Mouse (Mus musculus) intestine, postnatal 0 days (tissue): Measurements from ENCODE around the gene Pex5. TPM values are rescaled to one million over a fixed set of nuclear protein-coding genes. Genes with fewer than 3 reads are reported as not detected.

Source experiments
- ATAC-seq: fragments of 200-750 bp; cut with Nextera tagmentation; 2 replicates; pipeline ENCODE4 v1.8.0; 2017; ENCODE audit warnings: mild to moderate bottlenecking, moderate TSS enrichment, moderate library complexity
- H3K27ac ChIP-seq: fragments of 300-500 bp; sonication (generic); 2 replicates; pipeline ENCODE4 v1.5.1; 2014; ENCODE audit warnings: mild to moderate bottlenecking, low read depth, low read length, moderate library complexity
- H3K27me3 ChIP-seq: fragments of 300-500 bp; sonication (generic); replicated peaks from 2 replicates; pipeline ENCODE4 v1.6.1; 2014; ENCODE audit warnings: low read length, mixed read lengths; ENCODE audit not compliant: control insufficient read depth, insufficient read depth
- H3K36me3 ChIP-seq: fragments of 300-500 bp; sonication (generic); 2 replicates; pipeline ENCODE4 v1.6.1; 2014; ENCODE audit warnings: mild to moderate bottlenecking, moderate library complexity; ENCODE audit not compliant: control insufficient read depth, insufficient read depth
- H3K4me1 ChIP-seq: fragments of 300-500 bp; sonication (generic); replicated peaks from 2 replicates; pipeline ENCODE4 v1.6.1; 2014; ENCODE audit warnings: antibody characterized with exemption, low read length, mixed read lengths; ENCODE audit not compliant: control insufficient read depth, insufficient read depth
- H3K4me2 ChIP-seq: fragments of 300-500 bp; sonication (generic); replicated peaks from 2 replicates; pipeline ENCODE4 v1.6.1; 2014; ENCODE audit warnings: low read depth, mild to moderate bottlenecking, moderate library complexity
- H3K4me3 ChIP-seq: fragments of 300-500 bp; sonication (generic); 2 replicates; pipeline ENCODE4 v1.5.1; 2014; ENCODE audit warnings: low read depth, low read length
- H3K9ac ChIP-seq: fragments of 300-500 bp; sonication (generic); 2 replicates; pipeline ENCODE4 v1.6.1; 2014; ENCODE audit warnings: mild to moderate bottlenecking, low read depth, low read length
- H3K9me3 ChIP-seq: fragments of 300-500 bp; sonication (generic); 2 replicates; pipeline ENCODE4 v1.6.1; 2016; ENCODE audit warnings: mixed run types; ENCODE audit not compliant: control insufficient read depth
- CTCF ChIP-seq: sonication (generic); IDR thresholded peaks from 2 replicates; pipeline ENCODE4 v1.5.1; 2016; ENCODE audit warnings: low read depth, mild to moderate bottlenecking, control low read depth, antibody characterized with exemption, moderate library complexity
- WGBS: fragments of 180-500 bp; shearing (Covaris S2); extraction: QIAGEN DNeasy Blood & Tissue Kit; methylation state at CpG from one replicate; pipeline ENCODE4 v1.1.7; 2014; 5-methylcytosine and 5-hydroxymethylcytosine counted together
- polyA plus RNA-seq: library from polyadenylated mRNA; unstranded; fragments of >200 nt; fragmentation: Nextera tagmentation; extraction: Ambion mirVana; gene quantifications from 2 replicates; pipeline ENCODE4 v1.2.1, GENCODE M21; 2015

The Pex5 gene
- polyA plus RNA-seq, result 30.1 and 33.6 TPM in 2 replicates

DNA sequence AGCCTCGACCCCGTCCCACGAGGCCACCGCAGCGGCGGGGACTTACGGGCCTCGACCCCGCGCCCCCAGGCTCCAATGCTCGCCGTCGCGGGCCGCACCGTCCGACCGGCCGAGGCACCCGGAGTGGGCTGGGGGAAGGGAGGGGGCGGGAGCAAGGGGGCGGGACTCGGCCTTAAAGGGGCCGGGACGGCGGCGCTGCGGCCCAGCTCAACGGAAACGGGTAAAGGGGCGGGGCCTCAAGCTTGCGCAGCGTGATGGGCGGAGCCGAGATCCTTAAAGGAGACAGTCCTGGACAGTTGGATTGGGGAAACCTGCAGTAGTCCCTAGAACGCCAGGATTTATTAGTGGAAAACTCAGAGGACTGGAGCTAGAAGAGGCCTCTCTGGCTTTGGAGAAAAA is at the start of gene Pex5:
Pex5 (minus strand) TSS at position 141 of the 399 bp plus-strand sequence.
- TF ChIP-seq CTCF, result no peak
- Histone ChIP-seq H3K4me2 (peak within 1 kb of the TSS; percentile 86), H3K4me3 (peak within 1 kb of the TSS; percentile 91), H3K9ac (peak within 1 kb of the TSS; percentile 89), H3K27ac (peak within 1 kb of the TSS; percentile 90), H3K36me3 (peaks cover 12% of the 10 kb centered on the region), H3K4me1 (0 out of 2 replicates have a peak, but pooled peaks cover 3% of the 10 kb centered on the region), H3K27me3 (no peaks in the 10 kb centered on the region), H3K9me3 (no peaks in the 10 kb centered on the region)
- ATAC-seq, result peak; percentile 91
- WGBS, result 1% methylated on average over 34 of the region's 36 CpGs

DNA sequence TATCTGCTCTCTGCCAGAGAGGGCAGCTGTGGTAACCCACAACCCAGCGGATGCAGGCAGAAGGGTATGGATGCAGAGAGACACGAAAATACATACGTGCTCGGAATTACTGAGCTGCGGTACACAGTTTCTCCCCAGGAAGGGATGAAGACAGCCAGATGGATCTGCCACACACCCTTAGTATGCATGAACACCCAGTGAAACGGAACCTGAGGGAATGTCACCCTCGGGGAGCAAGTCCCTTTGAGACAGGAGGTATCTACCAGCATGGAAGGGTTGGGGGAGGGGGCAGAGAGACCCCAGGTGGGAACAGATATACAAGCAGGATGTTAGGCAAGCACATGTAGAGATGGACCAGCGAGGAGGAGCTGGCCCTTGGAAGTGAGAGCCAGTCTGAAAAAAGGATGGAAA is 49.0 kb upstream of the Pex5 start:
- no peak overlapping the region for H3K4me3 ChIP-seq
- no peaks in the 10 kb centered on the region for H3K27me3 ChIP-seq
- no peak overlapping the region for H3K9ac ChIP-seq
- H3K4me1 ChIP-seq, result 0 out of 2 replicates have a peak, but pooled peaks cover 3% of the 10 kb centered on the region
- no peaks in the 10 kb centered on the region for H3K36me3 ChIP-seq
- H3K9me3 ChIP-seq, result no peaks in the 10 kb centered on the region
- WGBS, result 39% methylated on average over 8 of the region's 8 CpGs
- TF ChIP-seq CTCF, result no peak
- no peak overlapping the region for H3K27ac ChIP-seq
- no peak overlapping the region for H3K4me2 ChIP-seq
- no peak for ATAC-seq

DNA sequence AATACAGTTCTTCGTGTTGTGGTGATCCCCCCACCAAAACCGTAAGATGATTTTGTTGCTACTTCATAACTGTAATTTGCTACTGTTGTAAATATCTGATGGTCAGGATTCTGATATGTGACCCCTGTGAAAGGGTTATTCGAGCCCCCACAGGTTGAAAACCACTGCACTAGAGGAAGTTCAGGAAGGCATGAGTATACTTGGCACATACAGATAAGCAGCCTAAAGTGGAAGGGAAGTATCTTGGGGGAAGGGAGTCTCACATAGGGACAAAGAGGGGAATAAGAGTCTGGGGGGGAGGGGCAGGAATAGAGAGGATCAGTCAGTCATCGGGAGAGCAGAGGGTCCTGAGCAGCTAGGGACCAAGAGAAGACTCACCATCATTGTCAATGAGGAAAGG is 44.5 kb upstream of the Pex5 start:
- no peak for TF ChIP-seq CTCF
- H3K36me3 ChIP-seq, result no peaks in the 10 kb centered on the region
- H3K27me3 ChIP-seq, result no peaks in the 10 kb centered on the region
- no peak overlapping the region for H3K27ac ChIP-seq
- no peak overlapping the region for H3K4me3 ChIP-seq
- H3K9ac ChIP-seq, result no peak overlapping the region
- WGBS, result 88% methylated on average over 4 of the region's 4 CpGs
- no peaks in the 10 kb centered on the region for H3K9me3 ChIP-seq
- H3K4me1 ChIP-seq, result no peaks in the 10 kb centered on the region
- ATAC-seq, result no peak
- no peak overlapping the region for H3K4me2 ChIP-seq

DNA sequence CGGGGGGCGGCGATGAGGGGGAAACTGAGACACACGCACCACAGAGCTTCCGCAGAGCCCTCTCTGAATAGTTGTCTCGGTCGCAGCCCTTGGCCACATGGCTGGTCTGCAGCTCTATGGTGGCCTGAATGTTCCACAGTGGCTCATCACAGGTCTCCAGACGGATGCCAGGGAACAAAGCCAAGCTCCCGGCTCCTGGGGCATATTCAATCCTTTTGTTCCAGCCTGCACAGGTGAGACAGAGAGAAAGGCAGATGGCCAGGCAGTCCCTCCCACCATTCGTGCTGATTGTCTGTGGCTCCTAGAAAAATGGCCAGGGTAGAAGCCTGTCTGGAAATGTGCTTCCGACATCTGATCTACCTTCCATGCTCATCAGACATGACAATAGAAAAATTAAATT is 43.6 kb upstream of the Pex5 start:
- ATAC-seq, result no peak
- no peak overlapping the region for H3K4me2 ChIP-seq
- 87% methylated on average over 11 of the region's 11 CpGs for WGBS

DNA sequence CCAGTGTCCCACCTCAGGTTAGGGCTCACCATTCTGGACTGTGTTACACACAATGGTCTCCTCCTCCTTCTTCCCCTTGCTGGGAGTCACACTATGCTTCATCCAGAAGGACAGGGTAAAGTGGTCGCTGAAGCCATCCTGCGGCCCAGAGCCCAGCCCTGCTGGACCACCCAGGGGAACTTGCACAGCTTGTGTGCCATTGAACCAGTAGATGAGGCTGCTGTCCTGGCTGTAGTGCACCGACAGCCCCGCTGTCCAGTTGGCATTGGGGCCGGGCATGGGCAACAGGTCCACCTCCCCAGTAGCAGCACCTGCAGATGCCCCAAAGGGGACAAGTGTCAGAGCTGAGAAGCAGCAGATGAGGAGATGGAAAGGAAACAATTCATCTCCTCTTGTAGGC is 43.0 kb upstream of the Pex5 start:
- H3K4me1 ChIP-seq, result no peaks in the 10 kb centered on the region
- H3K9ac ChIP-seq, result no peak overlapping the region
- H3K4me2 ChIP-seq, result no peak overlapping the region
- no peaks in the 10 kb centered on the region for H3K36me3 ChIP-seq
- H3K9me3 ChIP-seq, result no peaks in the 10 kb centered on the region
- TF ChIP-seq CTCF, result no peak
- no peak for ATAC-seq
- 93% methylated on average over 5 of the region's 5 CpGs for WGBS
- no peaks in the 10 kb centered on the region for H3K27me3 ChIP-seq
- no peak overlapping the region for H3K27ac ChIP-seq
- H3K4me3 ChIP-seq, result no peak overlapping the region

More for the DNA sequence above, 43.6 kb upstream of the Pex5 start:
- Histone ChIP-seq H3K9ac (no peak overlapping the region), H3K4me1 (no peaks in the 10 kb centered on the region), H3K27me3 (no peaks in the 10 kb centered on the region), H3K36me3 (no peaks in the 10 kb centered on the region), H3K9me3 (no peaks in the 10 kb centered on the region), H3K4me3 (no peak overlapping the region), H3K27ac (no peak overlapping the region)
- no peak for TF ChIP-seq CTCF

DNA sequence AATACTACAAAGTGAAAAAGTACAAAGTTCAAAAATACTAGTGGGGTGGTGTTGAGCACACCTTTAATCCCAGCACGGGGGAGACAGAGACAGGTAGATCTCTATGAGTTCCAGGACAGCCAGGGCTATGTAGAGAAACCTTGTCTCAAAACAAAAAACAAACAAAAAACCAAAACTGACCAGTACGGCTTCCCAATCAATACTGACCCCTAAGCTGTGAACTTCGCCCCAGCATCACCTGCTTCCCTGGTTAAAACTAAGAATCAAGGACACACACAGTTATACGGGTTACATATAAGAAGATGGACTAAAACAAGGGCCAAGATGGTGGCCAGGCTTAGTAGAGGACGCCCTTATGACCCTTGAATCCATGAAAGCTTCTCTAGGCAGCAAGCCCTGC is 41.4 kb upstream of the Pex5 start:
- no peaks in the 10 kb centered on the region for H3K27me3 ChIP-seq
- no peak overlapping the region for H3K4me3 ChIP-seq
- H3K4me2 ChIP-seq, result no peak overlapping the region
- TF ChIP-seq CTCF, result no peak
- no peaks in the 10 kb centered on the region for H3K36me3 ChIP-seq
- H3K9me3 ChIP-seq, result no peaks in the 10 kb centered on the region
- H3K9ac ChIP-seq, result no peak overlapping the region
- ATAC-seq, result no peak
- no peaks in the 10 kb centered on the region for H3K4me1 ChIP-seq
- no peak overlapping the region for H3K27ac ChIP-seq
- WGBS, result 90% methylated on average over 5 of the region's 5 CpGs

DNA sequence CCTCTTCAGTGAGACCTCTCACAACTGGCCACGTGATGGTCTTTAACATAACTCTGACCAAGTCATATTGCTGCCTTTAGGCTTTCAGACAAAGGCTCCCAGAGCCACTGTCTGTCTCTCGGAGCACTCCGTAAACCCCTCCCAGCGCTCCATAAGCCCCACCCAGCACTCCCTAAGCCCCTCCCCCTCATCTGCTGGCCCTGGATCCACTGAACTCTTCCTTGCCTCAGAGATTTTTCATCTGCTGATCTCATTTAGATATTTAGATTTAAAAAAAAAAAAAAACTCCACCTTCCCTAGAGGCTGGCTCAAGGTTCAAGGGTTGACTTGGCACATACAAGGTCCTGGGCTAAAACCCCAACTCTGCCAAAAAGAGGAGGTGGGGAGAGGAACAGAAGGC is 38.9 kb upstream of the Pex5 start:
- 45% methylated on average over 4 of the region's 4 CpGs for WGBS
- no peak for ATAC-seq

More for the DNA sequence above, 38.9 kb upstream of the Pex5 start:
- no peaks in the 10 kb centered on the region for H3K36me3 ChIP-seq
- H3K9ac ChIP-seq, result no peak overlapping the region
- no peak overlapping the region for H3K27ac ChIP-seq
- TF ChIP-seq CTCF, result no peak
- H3K9me3 ChIP-seq, result no peaks in the 10 kb centered on the region
- H3K4me2 ChIP-seq, result no peak overlapping the region
- H3K27me3 ChIP-seq, result no peaks in the 10 kb centered on the region
- no peak overlapping the region for H3K4me3 ChIP-seq
- H3K4me1 ChIP-seq, result no peaks in the 10 kb centered on the region
